Mouse (Mus musculus) bone marrow, adult 2 months (tissue): ENCODE measurements around the gene Polr2e. TPM values are rescaled to one million over a fixed set of nuclear protein-coding genes. Genes with fewer than 3 reads are reported as not detected.

ENCODE experiments used
- H3K27ac ChIP-seq: fragments of 200-500 bp; 2 replicates; pipeline ENCODE4 v1.5.1; 2012; ENCODE audit warnings: low read depth, mild to moderate bottlenecking, control low read depth, inconsistent platforms, low read length; ENCODE audit not compliant: control insufficient read depth, poor library complexity, insufficient read depth
- H3K4me1 ChIP-seq: fragments of 200-500 bp; 2 replicates; pipeline ENCODE4 v1.6.1; 2011; ENCODE audit warnings: low read length; ENCODE audit not compliant: control insufficient read depth, insufficient read depth
- H3K4me3 ChIP-seq: fragments of 200-500 bp; replicated peaks from 2 replicates; pipeline ENCODE3; 2011; ENCODE audit warnings: mild to moderate bottlenecking, low read depth, low read length, control low read depth; ENCODE audit not compliant: control insufficient read depth
- CTCF ChIP-seq: fragments of 200-500 bp; IDR thresholded peaks from 2 replicates; pipeline ENCODE4 v1.5.1; 2011; ENCODE audit warnings: low read length, control low read depth; ENCODE audit not compliant: control insufficient read depth, insufficient read depth
- POLR2A ChIP-seq: fragments of 200-500 bp; IDR thresholded peaks from 2 replicates; pipeline ENCODE4 v1.6.1; 2011; ENCODE audit warnings: low read depth, mild to moderate bottlenecking, control low read depth, low read length, borderline replicate concordance; ENCODE audit not compliant: control insufficient read depth
- WGBS: fragments of 180-500 bp; shearing (Covaris S2); methylation state at CpG from one replicate; pipeline ENCODE4 v1.1.7; 2018; 5-methylcytosine and 5-hydroxymethylcytosine counted together
- polyA plus RNA-seq: library from polyadenylated mRNA; stranded (reverse); fragments of >200 nt; gene quantifications from 2 replicates; pipeline ENCODE4 v1.2.4, GENCODE M21; 2011; ENCODE audit warnings: low replicate concordance; ENCODE audit not compliant: missing spikeins, insufficient read depth, insufficient read length

Gene Polr2e
- polyA plus RNA-seq, 1 experiment = 44.5 TPM

- peak overlapping the region; percentile 92 for H3K27ac ChIP-seq
- H3K4me1 ChIP-seq = peaks cover 10% of the 10 kb centered on the region; the same call in 1 of the 2 replicates
- TF ChIP-seq POLR2A (no peak), CTCF (no peak)
- 18% methylated on average over 27 of the region's 27 CpGs for WGBS
- H3K4me3 ChIP-seq = peak overlapping the region; percentile 95
Observed at GRCm38 (mm10) chr10:79987771-79988505, 51.7 kb downstream of the Polr2e start.

GRCm38 (mm10) chr10:79986963-79987362 lies 52.6 kb downstream of the Polr2e start:
- Histone ChIP-seq H3K4me3 (peak overlapping the region; percentile 14), H3K4me1 (peaks cover 10% of the 10 kb centered on the region; the same call in 1 of the 2 replicates), H3K27ac (peak overlapping the region; percentile 92)
- no peak for TF ChIP-seq POLR2A
- TF ChIP-seq CTCF = peak; percentile 86
- WGBS = under 1% methylated on average over 11 of the region's 11 CpGs

- H3K27ac ChIP-seq = peak overlapping the region; percentile 92
- TF ChIP-seq CTCF (no peak), POLR2A (no peak)
- WGBS = 15% methylated on average over 6 of the region's 6 CpGs
- peak overlapping the region; percentile 45 for H3K4me3 ChIP-seq
- peaks cover 10% of the 10 kb centered on the region; the same call in 1 of the 2 replicates for H3K4me1 ChIP-seq
Observed at GRCm38 (mm10) chr10:79986232-79986878, 53.2 kb downstream of the Polr2e start.

Other genes with a start within 250 kb of the Polr2e start
- 13.1 and 40.0 TPM in 2 replicates for gene Prss57, start 248.8 kb downstream of the Polr2e start, polyA plus RNA-seq
- gene Palm, start 246.2 kb downstream of the Polr2e start, polyA plus RNA-seq = 19.7 and 36.1 TPM in 2 replicates
- not detected in 2 replicates for gene Misp, start 218.8 kb downstream of the Polr2e start, polyA plus RNA-seq
- gene Ptbp1, start 185.4 kb downstream of the Polr2e start, polyA plus RNA-seq = 113 and 188 TPM in 2 replicates
- 143 and 259 TPM in 2 replicates for gene Prtn3, start 165.3 kb downstream of the Polr2e start, polyA plus RNA-seq
- 16.4 and 32.4 TPM in 2 replicates for gene Plppr3, start 165.2 kb downstream of the Polr2e start, polyA plus RNA-seq
- 102 and 162 TPM in 2 replicates for gene Elane, start 153.5 kb downstream of the Polr2e start, polyA plus RNA-seq
- 20.0 TPM in 1 of 2 replicates, not detected in the other for gene Cfd, start 148.9 kb downstream of the Polr2e start, polyA plus RNA-seq
- gene Med16, start 130.9 kb downstream of the Polr2e start, polyA plus RNA-seq = 12.3 and 19.2 TPM in 2 replicates
- not detected in 2 replicates for gene Gm26602, start 128.9 kb downstream of the Polr2e start, polyA plus RNA-seq
- gene Kiss1r, start 122.8 kb downstream of the Polr2e start, polyA plus RNA-seq = 1.5 TPM in 1 of 2 replicates, not detected in the other
- 182 and 197 TPM in 2 replicates for gene R3hdm4, start 118.6 kb downstream of the Polr2e start, polyA plus RNA-seq
- gene Arid3a, start 112.8 kb downstream of the Polr2e start, polyA plus RNA-seq = 12.4 and 27.6 TPM in 2 replicates
- gene Wdr18, start 79.6 kb downstream of the Polr2e start, polyA plus RNA-seq = 26.7 and 43.3 TPM in 2 replicates
- not detected in 2 replicates for gene Grin3b, start 69.1 kb downstream of the Polr2e start, polyA plus RNA-seq
- 78.6 and 131 TPM in 2 replicates for gene Tmem259, start 55.5 kb downstream of the Polr2e start, polyA plus RNA-seq
- gene Cnn2, start 51.2 kb downstream of the Polr2e start, polyA plus RNA-seq = 41.7 and 92.4 TPM in 2 replicates
- gene Abca7, start 43.3 kb downstream of the Polr2e start, polyA plus RNA-seq = 54.3 and 96.9 TPM in 2 replicates
- 111 and 291 TPM in 2 replicates for gene Arhgap45, start 23.1 kb downstream of the Polr2e start, polyA plus RNA-seq
- 948 and 2,392 TPM in 2 replicates for gene Gpx4, start 7.4 kb upstream of the Polr2e start, polyA plus RNA-seq
- 37.6 and 83.8 TPM in 2 replicates for gene Sbno2, start 65.8 kb upstream of the Polr2e start, polyA plus RNA-seq
- gene Stk11, start 76.0 kb upstream of the Polr2e start, polyA plus RNA-seq = 197 and 344 TPM in 2 replicates
- gene Atp5d, start 98.8 kb upstream of the Polr2e start, polyA plus RNA-seq = 131 and 178 TPM in 2 replicates
- gene Cbarp, start 101.0 kb upstream of the Polr2e start, polyA plus RNA-seq = 3.4 and 3.7 TPM in 2 replicates
- gene Midn, start 108.5 kb upstream of the Polr2e start, polyA plus RNA-seq = 36.0 and 53.2 TPM in 2 replicates
- 200 and 277 TPM in 2 replicates for gene Cirbp, start 126.2 kb upstream of the Polr2e start, polyA plus RNA-seq
- 8.8 and 23.7 TPM in 2 replicates for gene 1600002K03Rik, start 133.1 kb upstream of the Polr2e start, polyA plus RNA-seq
- gene Efna2, start 139.7 kb upstream of the Polr2e start, polyA plus RNA-seq = 0.70 TPM in 1 of 2 replicates, not detected in the other
- gene Mum1, start 186.6 kb upstream of the Polr2e start, polyA plus RNA-seq = 64.4 and 77.5 TPM in 2 replicates
- 72.4 and 80.0 TPM in 2 replicates for gene Ndufs7, start 209.3 kb upstream of the Polr2e start, polyA plus RNA-seq
- gene Gamt, start 221.2 kb upstream of the Polr2e start, polyA plus RNA-seq = 1.7 and 5.8 TPM in 2 replicates
- gene Dazap1, start 221.7 kb upstream of the Polr2e start, polyA plus RNA-seq = 75.7 and 150 TPM in 2 replicates